Mouse (Mus musculus) kidney, embryonic 14.5 days (tissue): ENCODE results near the gene Cgnl1. TPM values are rescaled to one million over a fixed set of nuclear protein-coding genes. Genes with fewer than 3 reads are reported as not detected.

Source experiments
- ATAC-seq: fragments of 200-750 bp; cut with Nextera tagmentation; 2 replicates; pipeline ENCODE4 v1.8.0; 2017; ENCODE audit warnings: moderate number of reproducible peaks, mild to moderate bottlenecking, moderate TSS enrichment, moderate library complexity; ENCODE audit not compliant: low FRiP score, low TSS enrichment
- H3K27ac ChIP-seq: fragments of 300-500 bp; sonication (generic); 2 replicates; pipeline ENCODE4 v1.5.1; 2014; ENCODE audit warnings: low read depth, mild to moderate bottlenecking, low read length, moderate library complexity, mixed read lengths
- H3K27me3 ChIP-seq: fragments of 300-500 bp; sonication (generic); 2 replicates; pipeline ENCODE4 v1.6.1; 2014; ENCODE audit warnings: mild to moderate bottlenecking, low read length; ENCODE audit not compliant: control insufficient read depth, insufficient read depth
- H3K36me3 ChIP-seq: fragments of 300-500 bp; sonication (generic); 2 replicates; pipeline ENCODE4 v1.6.1; 2014; ENCODE audit warnings: low read length, mixed read lengths; ENCODE audit not compliant: control insufficient read depth, insufficient read depth
- H3K4me1 ChIP-seq: fragments of 300-500 bp; sonication (generic); 2 replicates; pipeline ENCODE4 v1.6.1; 2014; ENCODE audit warnings: low read length, mixed read lengths; ENCODE audit not compliant: control insufficient read depth, insufficient read depth
- H3K4me2 ChIP-seq: fragments of 300-500 bp; sonication (generic); replicated peaks from 2 replicates; pipeline ENCODE4 v1.6.1; 2014; ENCODE audit warnings: low read depth, mild to moderate bottlenecking, low read length
- H3K4me3 ChIP-seq: fragments of 300-500 bp; sonication (generic); 2 replicates; pipeline ENCODE4 v1.5.1; 2014; ENCODE audit warnings: mild to moderate bottlenecking, low read length
- H3K9ac ChIP-seq: fragments of 300-500 bp; sonication (generic); 2 replicates; pipeline ENCODE4 v1.6.1; 2014; ENCODE audit warnings: low read depth, mild to moderate bottlenecking, low read length, moderate library complexity
- H3K9me3 ChIP-seq: fragments of 300-500 bp; sonication (generic); 2 replicates; pipeline ENCODE4 v1.6.1; 2016; ENCODE audit warnings: low read length; ENCODE audit not compliant: control insufficient read depth
- WGBS: fragments of 180-500 bp; shearing (Covaris S2); extraction: QIAGEN DNeasy Blood & Tissue Kit; methylation state at CpG from one replicate; pipeline ENCODE4 v1.1.7; 2014; 5-methylcytosine and 5-hydroxymethylcytosine counted together
- polyA plus RNA-seq: library from polyadenylated mRNA; unstranded; fragments of >200 nt; fragmentation: Nextera tagmentation; extraction: Ambion mirVana; gene quantifications from 2 replicates; pipeline ENCODE4 v1.2.1, GENCODE M21; 2014

Gene Cgnl1
- polyA plus RNA-seq, 1 experiment from 2014 or later: 24.2 TPM

DNA sequence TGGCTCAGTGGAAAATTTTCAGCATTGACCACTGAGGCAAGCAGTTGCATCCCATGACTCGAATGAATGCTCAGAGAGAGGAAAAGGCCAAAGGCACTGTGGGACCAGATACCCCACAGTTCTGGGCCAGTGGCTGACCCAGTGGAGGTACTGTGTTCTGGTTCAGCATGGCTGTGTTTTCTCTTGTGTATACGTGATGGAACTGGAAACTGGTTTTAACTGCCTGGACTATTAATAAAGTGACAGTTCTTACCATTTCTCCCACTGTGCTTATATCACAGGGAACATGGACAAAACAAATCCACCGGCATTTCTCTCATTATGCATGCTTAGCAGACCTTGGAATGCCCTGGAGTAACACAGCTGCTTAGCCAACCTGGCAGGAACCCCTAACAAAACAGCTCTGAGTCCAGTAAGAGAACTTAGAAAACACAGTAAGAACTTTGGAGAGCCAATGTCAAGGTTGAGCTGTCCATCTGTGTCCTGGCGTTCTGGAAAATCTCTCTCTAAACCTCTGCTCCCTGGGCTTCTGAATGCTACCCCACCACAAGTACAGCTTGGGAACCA lies 131.0 kb downstream of the Cgnl1 start:
- H3K9me3 ChIP-seq: peaks cover 3% of the 10 kb centered on the region; the same call in 1 of the 2 replicates
- H3K4me1 ChIP-seq: no peaks in the 10 kb centered on the region
- H3K36me3 ChIP-seq: peaks cover 8% of the 10 kb centered on the region; the same call in 1 of the 2 replicates
- 74% methylated on average over 4 of the region's 4 CpGs for WGBS
- H3K27ac ChIP-seq: no peak overlapping the region
- no peak overlapping the region for H3K4me2 ChIP-seq
- no peak for ATAC-seq
- no peak overlapping the region for H3K9ac ChIP-seq
- H3K27me3 ChIP-seq: no peaks in the 10 kb centered on the region
- H3K4me3 ChIP-seq: no peak overlapping the region

DNA sequence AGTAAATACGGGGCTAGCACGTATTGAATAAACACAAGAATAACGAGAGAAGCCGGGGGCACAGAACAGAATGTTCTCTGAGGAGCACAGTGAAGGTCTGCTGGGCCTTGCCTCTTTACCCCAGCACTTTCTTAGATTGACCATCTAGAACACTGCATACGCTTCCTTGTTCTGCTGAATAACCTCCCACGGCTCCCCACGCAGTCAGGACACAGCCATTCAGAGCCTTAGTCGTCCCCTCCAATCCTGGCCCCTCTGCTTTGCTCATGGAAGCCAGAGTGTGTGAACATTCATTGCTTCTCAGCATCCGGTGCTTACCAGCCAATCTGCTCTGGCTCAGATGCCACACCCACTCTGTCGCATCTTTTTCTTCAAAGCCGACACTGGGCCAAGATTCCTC lies 133.2 kb downstream of the Cgnl1 start:
- Histone ChIP-seq H3K36me3 (peaks cover 4% of the 10 kb centered on the region; the same call in 1 of the 2 replicates), H3K4me1 (no peaks in the 10 kb centered on the region), H3K27me3 (no peaks in the 10 kb centered on the region), H3K9ac (no peak overlapping the region), H3K4me2 (no peak overlapping the region), H3K27ac (no peak overlapping the region), H3K9me3 (peaks cover 3% of the 10 kb centered on the region; the same call in 1 of the 2 replicates), H3K4me3 (no peak overlapping the region)
- ATAC-seq: no peak
- WGBS: 74% methylated on average over 11 of the region's 11 CpGs

DNA sequence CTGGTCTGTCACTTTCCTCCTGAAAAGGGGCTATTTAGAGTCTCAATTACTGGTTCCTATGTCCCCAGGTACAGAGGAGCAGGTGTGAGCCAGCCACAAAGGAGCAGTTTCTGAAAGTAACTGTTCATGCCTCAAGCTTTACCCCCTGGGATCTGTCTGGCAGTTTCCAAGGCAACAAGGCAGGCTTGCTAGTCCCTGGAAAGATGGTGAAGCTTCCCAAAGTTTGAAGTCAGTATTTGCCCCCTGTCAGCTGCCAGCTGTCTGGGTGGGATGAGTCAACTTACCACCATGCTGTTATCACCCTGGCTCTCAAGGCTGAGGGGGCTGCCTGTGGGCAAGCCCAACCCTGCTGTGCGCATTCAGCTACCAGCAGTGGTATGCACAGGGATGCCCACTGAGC lies 134.5 kb downstream of the Cgnl1 start:
- H3K4me1 ChIP-seq: no peaks in the 10 kb centered on the region
- H3K27me3 ChIP-seq: no peaks in the 10 kb centered on the region
- no peak for ATAC-seq
- H3K36me3 ChIP-seq: peaks cover 7% of the 10 kb centered on the region; the same call in 1 of the 2 replicates
- H3K4me2 ChIP-seq: no peak overlapping the region
- no peak overlapping the region for H3K27ac ChIP-seq
- no peak overlapping the region for H3K4me3 ChIP-seq
- 100% methylated on average over 1 of the region's 1 CpGs for WGBS
- H3K9me3 ChIP-seq: no peaks in the 10 kb centered on the region
- no peak overlapping the region for H3K9ac ChIP-seq

DNA sequence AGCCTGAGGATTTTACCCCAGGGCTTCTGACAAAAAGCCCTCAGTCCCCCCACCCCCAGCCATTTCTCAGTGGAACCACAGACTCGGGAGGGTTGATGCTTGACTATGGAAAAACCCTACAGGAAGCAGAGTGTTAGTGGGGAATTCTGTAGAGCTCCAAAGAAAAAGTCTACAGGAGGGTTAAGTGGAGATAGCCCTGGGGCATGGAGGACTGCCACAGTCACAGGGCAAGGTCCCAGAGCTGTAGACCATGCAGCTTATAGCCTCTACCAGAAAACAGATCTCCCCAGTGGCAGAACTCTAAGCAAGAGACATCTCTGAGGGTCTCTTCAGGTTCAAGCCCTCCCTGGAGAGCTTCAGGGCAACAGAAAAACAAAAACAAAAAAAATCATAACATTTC lies 135.8 kb downstream of the Cgnl1 start:
- Histone ChIP-seq H3K4me3 (no peak overlapping the region), H3K27ac (no peak overlapping the region), H3K27me3 (no peaks in the 10 kb centered on the region), H3K36me3 (peaks cover 15% of the 10 kb centered on the region; the same call in 1 of the 2 replicates), H3K4me1 (no peaks in the 10 kb centered on the region), H3K9me3 (no peaks in the 10 kb centered on the region), H3K4me2 (no peak overlapping the region), H3K9ac (no peak overlapping the region)
- 41% methylated on average over 1 of the region's 1 CpGs for WGBS
- no peak for ATAC-seq

DNA sequence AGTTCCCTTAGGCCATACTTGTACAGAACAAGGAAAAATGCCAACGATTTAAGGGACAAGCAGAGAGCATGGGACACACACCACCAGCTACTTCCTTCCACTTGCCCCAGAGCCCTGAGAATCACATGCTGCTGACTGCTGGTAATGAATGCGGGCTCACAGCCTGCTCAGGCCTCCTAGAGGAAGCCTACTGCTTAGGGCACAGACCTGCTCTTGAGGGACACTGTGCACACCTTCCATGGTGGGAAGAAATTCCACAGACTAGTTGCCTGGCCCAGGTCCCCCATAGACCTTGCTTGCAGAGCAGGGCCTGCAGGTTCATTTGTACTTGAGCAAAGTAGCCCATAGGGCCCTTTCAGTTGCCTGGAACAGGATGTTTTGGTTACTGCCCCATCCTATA lies 136.5 kb downstream of the Cgnl1 start:
- Histone ChIP-seq H3K4me1 (no peaks in the 10 kb centered on the region), H3K27me3 (no peaks in the 10 kb centered on the region), H3K4me3 (no peak overlapping the region), H3K27ac (no peak overlapping the region), H3K4me2 (no peak overlapping the region), H3K36me3 (peaks cover 11% of the 10 kb centered on the region; the same call in 1 of the 2 replicates), H3K9me3 (no peaks in the 10 kb centered on the region), H3K9ac (no peak overlapping the region)
- WGBS: 75% methylated on average over 2 of the region's 2 CpGs
- no peak for ATAC-seq

DNA sequence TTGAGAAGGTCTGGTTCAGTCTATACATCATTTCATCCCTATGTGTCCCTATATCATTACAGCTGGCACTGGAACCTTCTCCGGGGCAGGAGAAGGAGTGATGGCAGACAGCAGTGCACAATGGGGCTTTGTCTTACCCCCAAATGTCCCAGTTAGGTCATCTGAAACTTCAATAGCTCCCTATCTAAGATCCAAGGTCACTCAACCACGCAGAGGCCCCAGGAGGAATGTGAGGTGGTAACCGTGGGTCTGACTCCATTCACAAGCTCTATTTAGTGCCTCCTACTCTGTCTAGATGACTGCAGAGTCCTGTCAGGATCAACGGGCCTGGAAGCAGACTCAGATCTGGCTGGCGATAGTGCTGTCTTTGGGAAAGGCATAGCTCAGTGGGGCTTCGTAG lies 142.5 kb downstream of the Cgnl1 start:
- Histone ChIP-seq H3K4me3 (no peak overlapping the region), H3K27ac (no peak overlapping the region), H3K9ac (no peak overlapping the region), H3K27me3 (no peaks in the 10 kb centered on the region), H3K9me3 (no peaks in the 10 kb centered on the region), H3K36me3 (peaks cover 17% of the 10 kb centered on the region; the same call in 1 of the 2 replicates), H3K4me1 (0 out of 2 replicates have a peak, but pooled peaks cover 8% of the 10 kb centered on the region), H3K4me2 (no peak overlapping the region)
- ATAC-seq: no peak
- WGBS: 65% methylated on average over 6 of the region's 6 CpGs

DNA sequence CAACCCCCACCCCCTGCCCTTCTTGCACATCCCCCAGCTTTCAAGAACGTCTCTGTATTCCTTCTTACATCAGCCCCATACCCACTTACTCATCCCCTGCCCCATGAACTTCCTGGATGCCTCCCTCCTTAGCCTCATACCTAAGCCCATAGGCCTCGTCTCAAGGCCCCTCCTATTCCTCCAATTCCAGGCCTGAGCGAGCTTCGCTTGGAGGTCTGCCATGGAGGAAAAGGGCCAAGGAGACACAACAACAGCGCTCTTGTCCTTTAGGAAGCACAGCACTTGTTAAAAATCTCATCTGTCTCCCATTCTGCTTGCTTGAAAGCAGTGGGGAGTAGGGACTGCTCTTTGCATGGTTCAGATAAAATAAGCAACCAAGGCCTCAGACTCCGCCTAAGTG lies 143.1 kb downstream of the Cgnl1 start:
- H3K9ac ChIP-seq: no peak overlapping the region
- H3K27me3 ChIP-seq: no peaks in the 10 kb centered on the region
- H3K4me1 ChIP-seq: 0 out of 2 replicates have a peak, but pooled peaks cover 8% of the 10 kb centered on the region
- H3K4me3 ChIP-seq: no peak overlapping the region
- 82% methylated on average over 6 of the region's 6 CpGs for WGBS
- H3K4me2 ChIP-seq: no peak overlapping the region
- H3K9me3 ChIP-seq: no peaks in the 10 kb centered on the region
- H3K27ac ChIP-seq: no peak overlapping the region
- peaks cover 17% of the 10 kb centered on the region; the same call in 1 of the 2 replicates for H3K36me3 ChIP-seq
- ATAC-seq: no peak

DNA sequence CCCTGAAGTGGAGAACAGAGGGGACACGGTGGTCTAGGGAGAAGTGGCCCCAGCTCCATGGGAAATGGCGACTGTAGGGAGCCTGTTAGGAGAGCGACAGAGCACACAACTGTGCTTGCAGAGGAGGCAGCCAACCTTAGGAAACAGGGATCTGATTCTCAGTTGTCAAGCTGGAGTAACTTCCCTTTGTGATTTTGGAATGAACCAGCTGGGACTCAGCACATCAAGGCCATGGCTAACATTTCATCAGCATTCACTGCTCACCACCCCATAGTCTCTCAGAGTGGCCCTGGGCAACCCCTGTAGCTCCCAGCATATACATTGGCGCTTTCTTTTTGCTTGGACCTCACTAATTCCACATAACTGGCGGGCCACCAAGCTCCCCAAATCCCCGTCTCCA lies 145.4 kb downstream of the Cgnl1 start:
- Histone ChIP-seq H3K4me1 (0 out of 2 replicates have a peak, but pooled peaks cover 8% of the 10 kb centered on the region), H3K27me3 (no peaks in the 10 kb centered on the region), H3K4me3 (no peak overlapping the region), H3K27ac (no peak overlapping the region), H3K4me2 (no peak overlapping the region), H3K9ac (no peak overlapping the region), H3K9me3 (no peaks in the 10 kb centered on the region), H3K36me3 (peaks cover 7% of the 10 kb centered on the region; the same call in 1 of the 2 replicates)
- 83% methylated on average over 6 of the region's 6 CpGs for WGBS
- no peak for ATAC-seq

DNA sequence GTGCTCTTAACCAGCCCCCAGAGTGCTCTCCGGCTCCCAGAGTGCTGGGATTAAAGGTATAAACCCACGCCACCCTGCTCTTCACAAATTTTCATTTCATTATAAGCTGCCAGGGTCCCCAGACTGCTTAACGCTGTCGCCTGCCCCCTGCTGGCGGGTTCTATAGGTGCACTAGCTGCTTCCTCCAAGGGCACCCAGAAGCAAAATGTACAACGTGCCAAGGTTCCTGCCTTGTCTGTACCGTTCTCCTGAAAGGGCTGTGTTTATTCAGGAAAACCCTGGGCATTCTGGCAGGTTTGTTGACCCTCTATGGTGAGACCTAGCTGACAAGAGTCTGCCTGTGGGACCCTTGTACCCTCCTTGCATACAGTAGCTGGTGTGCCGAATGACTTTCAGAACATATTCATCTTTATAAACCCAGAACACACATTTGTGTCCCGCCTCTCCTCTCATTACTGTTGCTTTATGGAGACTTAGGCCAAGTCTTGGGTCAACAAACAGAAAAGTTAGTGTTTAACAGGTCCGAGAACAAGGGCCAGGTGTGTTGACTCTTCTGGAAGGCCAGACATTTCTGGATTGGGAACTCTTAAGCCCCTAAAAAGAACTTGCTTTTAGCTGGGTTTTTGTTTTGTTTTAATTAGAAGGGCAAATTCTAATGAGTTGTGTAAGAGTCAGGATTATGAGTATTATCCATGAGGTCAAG lies 146.5 kb downstream of the Cgnl1 start:
- Histone ChIP-seq H3K4me2 (no peak overlapping the region), H3K27me3 (no peaks in the 10 kb centered on the region), H3K4me1 (0 out of 2 replicates have a peak, but pooled peaks cover 8% of the 10 kb centered on the region), H3K9me3 (no peaks in the 10 kb centered on the region), H3K9ac (no peak overlapping the region), H3K36me3 (peaks cover 5% of the 10 kb centered on the region; the same call in 1 of the 2 replicates), H3K27ac (no peak overlapping the region), H3K4me3 (no peak overlapping the region)
- 48% methylated on average over 10 of the region's 10 CpGs for WGBS
- ATAC-seq: no peak
